Mouse (Mus musculus) stomach, embryonic 14.5 days (tissue): ENCODE results near the gene Gm6096. TPM values are rescaled to one million over a fixed set of nuclear protein-coding genes. Genes with fewer than 3 reads are reported as not detected.
A peak's percentile ranks its signal among the peaks of the same experiment; 100 is the strongest.

Experiments used
- ATAC-seq: fragments of 200-750 bp; cut with Nextera tagmentation; 2 replicates; pipeline ENCODE4 v1.8.0; 2017; ENCODE audit warnings: low read depth, moderate TSS enrichment; ENCODE audit not compliant: insufficient number of reproducible peaks, insufficient read depth, low FRiP score
- H3K27ac ChIP-seq: fragments of 300-500 bp; sonication (generic); 2 replicates; pipeline ENCODE4 v1.5.1; 2014; ENCODE audit warnings: mild to moderate bottlenecking, low read length, moderate library complexity, mixed read lengths
- H3K27me3 ChIP-seq: fragments of 300-500 bp; sonication (generic); 2 replicates; pipeline ENCODE4 v1.6.1; 2014; ENCODE audit warnings: low read length, control low read depth, mixed read lengths; ENCODE audit not compliant: control insufficient read depth, insufficient read depth
- H3K36me3 ChIP-seq: fragments of 300-500 bp; sonication (generic); 2 replicates; pipeline ENCODE4 v1.6.1; 2014; ENCODE audit warnings: mild to moderate bottlenecking, control low read depth, low read length, moderate library complexity, mixed read lengths; ENCODE audit not compliant: control insufficient read depth, insufficient read depth
- H3K4me1 ChIP-seq: fragments of 300-500 bp; sonication (generic); 2 replicates; pipeline ENCODE4 v1.6.1; 2014; ENCODE audit warnings: low read length, control low read depth, mixed read lengths; ENCODE audit not compliant: control insufficient read depth, insufficient read depth
- H3K4me2 ChIP-seq: fragments of 300-500 bp; sonication (generic); replicated peaks from 2 replicates; pipeline ENCODE4 v1.6.1; 2014; ENCODE audit warnings: low read depth, low read length, control low read depth
- H3K4me3 ChIP-seq: fragments of 300-500 bp; sonication (generic); 2 replicates; pipeline ENCODE4 v1.5.1; 2014; ENCODE audit warnings: low read depth, low read length, control low read depth
- H3K9ac ChIP-seq: fragments of 300-500 bp; sonication (generic); replicated peaks from 2 replicates; pipeline ENCODE4 v1.6.1; 2014; ENCODE audit warnings: low read depth, mild to moderate bottlenecking, control low read depth, low read length, moderate library complexity, mixed read lengths
- H3K9me3 ChIP-seq: fragments of 300-500 bp; sonication (generic); 2 replicates; pipeline ENCODE4 v1.6.1; 2016; ENCODE audit warnings: low read depth, low read length, control low read depth; ENCODE audit not compliant: control insufficient read depth
- WGBS: fragments of 180-500 bp; shearing (Covaris S2); extraction: QIAGEN DNeasy Blood & Tissue Kit; methylation state at CpG from one replicate; pipeline ENCODE4 v1.1.7; 2014; 5-methylcytosine and 5-hydroxymethylcytosine counted together
- polyA plus RNA-seq: library from polyadenylated mRNA; unstranded; fragments of >200 nt; fragmentation: Nextera tagmentation; extraction: Ambion mirVana; gene quantifications from 2 replicates; pipeline ENCODE4 v1.2.1, GENCODE M21; 2014

The Gm6096 gene
- polyA plus RNA-seq, 1 experiment from 2014 or later: 0.80 TPM

DNA sequence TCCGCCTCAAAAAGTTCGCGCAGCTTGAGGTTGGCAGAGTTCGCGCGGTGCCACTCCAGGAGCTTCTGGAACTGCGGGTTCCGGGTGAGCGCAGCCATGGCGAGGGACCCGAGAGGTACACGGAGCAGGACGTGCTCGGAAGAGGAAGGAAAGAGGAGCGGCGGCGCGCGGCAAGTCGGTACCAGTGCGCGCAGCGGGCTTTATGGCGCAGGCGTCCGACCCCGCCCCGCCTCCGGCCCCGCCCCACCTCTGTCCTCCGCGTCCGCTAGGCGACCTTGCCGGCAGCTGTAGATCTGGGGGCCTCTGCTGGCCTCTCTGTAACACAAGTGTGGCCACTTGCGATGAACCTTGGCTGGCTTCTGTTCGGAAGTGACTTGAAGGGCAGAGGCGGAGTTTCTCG is 20.7 kb upstream of the Gm6096 start, which contains the start of gene Gpi1:
Gene Gpi1, minus strand, starts transcription at position 221 of the 400 bp plus-strand sequence.
- WGBS: under 1% methylated on average over 35 of the region's 39 CpGs
- ATAC-seq: peak; percentile 78
- H3K27me3 ChIP-seq: no peaks in the 10 kb centered on the region

GRCm38 (mm10) chr7:34232785-34233725 is 17.8 kb upstream of the Gm6096 start:
- Histone ChIP-seq H3K9me3 (no peaks in the 10 kb centered on the region), H3K27me3 (no peaks in the 10 kb centered on the region), H3K36me3 (peaks cover 15% of the 10 kb centered on the region), H3K4me3 (peak overlapping the region; percentile 35), H3K4me1 (peaks cover 15% of the 10 kb centered on the region; the same call in 1 of the 2 replicates), H3K27ac (peak overlapping the region; percentile 92), H3K4me2 (peak overlapping the region; percentile 45), H3K9ac (peak overlapping the region; percentile 36)
- WGBS: 29% methylated on average over 7 of the region's 7 CpGs
- no peak for ATAC-seq

More for the DNA sequence above, 20.7 kb upstream of the Gm6096 start, which contains the start of gene Gpi1:
- H3K9me3 ChIP-seq: no peaks in the 10 kb centered on the region
- peak within 1 kb of the TSS; percentile 80 for H3K4me3 ChIP-seq
- peaks cover 18% of the 10 kb centered on the region; the same call in 1 of the 2 replicates for H3K4me1 ChIP-seq
- H3K27ac ChIP-seq: peak within 1 kb of the TSS; percentile 85
- peak within 1 kb of the TSS; percentile 75 for H3K4me2 ChIP-seq
- peaks cover 25% of the 10 kb centered on the region for H3K36me3 ChIP-seq
- peak within 1 kb of the TSS; percentile 72 for H3K9ac ChIP-seq

DNA sequence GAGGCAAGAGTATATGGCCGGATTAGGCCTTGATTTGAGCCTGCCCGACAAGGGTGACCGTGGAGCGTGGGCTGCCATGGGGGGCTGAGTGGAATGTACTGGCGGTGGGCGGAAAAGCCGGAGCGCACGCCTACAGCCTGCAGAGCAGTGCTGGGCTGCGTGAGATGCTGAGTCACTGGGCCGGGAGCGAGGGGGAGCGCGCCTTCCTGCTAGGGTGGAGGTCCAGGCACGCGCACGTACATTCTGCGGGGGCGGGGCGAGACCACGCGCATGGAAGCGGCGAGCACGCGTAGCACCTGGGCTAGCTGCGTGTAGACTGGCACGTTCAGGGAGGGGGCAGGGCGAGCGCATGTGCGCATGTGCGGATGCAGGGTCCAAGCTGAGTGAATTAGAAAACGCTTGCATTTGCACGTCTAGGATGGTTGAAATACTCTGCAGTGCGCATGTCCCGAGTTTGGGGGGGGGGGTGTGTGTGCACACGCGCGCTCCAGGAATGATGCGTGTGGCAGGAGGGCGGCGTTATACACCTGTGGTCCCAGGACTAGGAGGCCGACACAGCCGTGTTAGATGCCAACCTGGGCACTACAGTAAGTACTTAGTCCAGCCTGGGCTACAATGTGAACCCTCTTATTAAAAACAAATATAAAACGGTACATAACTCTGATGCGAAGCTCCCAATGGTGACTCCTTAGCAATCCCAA is 16.8 kb upstream of the Gm6096 start:
- H3K9ac ChIP-seq: peak overlapping the region; percentile 36
- H3K4me3 ChIP-seq: peak overlapping the region; percentile 35
- WGBS: under 1% methylated on average over 46 of the region's 46 CpGs
- H3K27ac ChIP-seq: peak overlapping the region; percentile 92
- H3K4me2 ChIP-seq: peak overlapping the region; percentile 45
- H3K27me3 ChIP-seq: no peaks in the 10 kb centered on the region
- no peaks in the 10 kb centered on the region for H3K9me3 ChIP-seq
- H3K4me1 ChIP-seq: peaks cover 9% of the 10 kb centered on the region; the same call in 1 of the 2 replicates
- peak; percentile 94 for ATAC-seq
- H3K36me3 ChIP-seq: peaks cover 25% of the 10 kb centered on the region

DNA sequence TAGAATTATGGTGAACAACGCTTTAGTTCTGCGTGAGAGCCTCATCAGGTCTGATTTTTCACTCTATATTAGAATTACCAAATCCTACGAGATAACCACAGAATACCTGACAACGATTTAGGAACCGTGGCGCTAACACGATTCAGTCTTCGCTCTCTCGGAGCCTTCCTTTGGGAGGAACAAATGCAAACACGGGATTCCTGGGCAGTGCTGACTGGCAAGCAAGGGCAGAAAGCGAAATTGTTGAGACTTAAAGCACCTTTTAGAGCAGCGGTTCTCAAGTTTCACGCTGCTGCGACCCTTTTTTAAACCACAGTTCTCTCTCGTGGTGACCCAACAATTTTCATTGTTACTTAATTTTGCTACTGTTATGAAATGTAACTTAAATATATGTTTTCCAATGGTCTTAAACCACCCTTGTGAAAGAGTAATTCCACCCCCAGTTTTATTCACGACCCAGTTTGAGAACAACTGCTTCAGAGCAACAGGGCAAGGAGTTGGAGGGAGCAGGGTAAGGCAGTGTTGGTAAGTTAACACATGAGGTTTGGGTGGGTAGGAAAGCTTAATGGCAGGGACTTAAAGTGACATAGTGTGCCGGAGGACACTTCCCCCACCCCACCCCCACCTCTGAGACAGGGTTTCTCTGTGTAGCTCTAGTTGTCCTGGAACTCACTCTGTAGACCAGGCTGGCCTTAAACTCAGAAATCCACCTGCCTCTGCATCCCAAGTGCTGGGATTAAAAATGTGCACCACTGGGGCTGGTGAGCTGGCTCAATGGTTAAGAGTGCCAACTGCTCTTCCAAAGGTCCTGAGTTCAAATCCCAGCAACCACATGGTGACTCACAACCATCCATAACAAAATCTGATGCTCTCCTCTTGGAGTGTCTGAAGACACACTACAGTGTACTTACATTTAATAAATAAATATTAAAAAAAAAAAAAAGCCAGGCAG is 16.0 kb upstream of the Gm6096 start:
- Histone ChIP-seq H3K4me1 (0 out of 2 replicates have a peak, but pooled peaks cover 5% of the 10 kb centered on the region), H3K27ac (peak overlapping the region; percentile 71), H3K4me3 (peak overlapping the region; percentile 35), H3K36me3 (peaks cover 32% of the 10 kb centered on the region), H3K9ac (peak overlapping the region; percentile 36), H3K4me2 (peak overlapping the region; percentile 45), H3K27me3 (no peaks in the 10 kb centered on the region), H3K9me3 (no peaks in the 10 kb centered on the region)
- no peak for ATAC-seq
- WGBS: 2% methylated on average over 17 of the region's 17 CpGs

DNA sequence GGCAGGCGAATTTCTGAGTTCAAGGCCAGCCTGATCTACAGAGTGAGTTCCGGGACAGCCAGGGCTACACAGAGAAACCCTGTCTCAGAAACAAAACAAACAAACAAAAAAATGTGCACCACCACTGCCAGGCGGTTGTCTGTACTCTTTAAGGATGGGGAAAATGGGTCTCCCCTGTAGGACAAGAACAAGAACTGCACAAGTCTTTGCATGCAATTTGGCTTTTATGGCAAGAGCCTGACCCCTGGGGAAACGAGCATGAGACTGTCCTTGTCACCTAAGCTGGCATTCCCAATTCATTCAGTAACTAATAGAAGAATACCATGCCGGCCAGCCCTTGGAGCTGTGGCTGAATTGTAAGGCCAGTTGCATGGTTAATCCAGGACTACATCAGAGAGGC is 15.2 kb upstream of the Gm6096 start:
- Histone ChIP-seq H3K4me3 (no peak overlapping the region), H3K4me2 (no peak overlapping the region), H3K27ac (no peak overlapping the region), H3K4me1 (0 out of 2 replicates have a peak, but pooled peaks cover 5% of the 10 kb centered on the region), H3K27me3 (no peaks in the 10 kb centered on the region), H3K36me3 (peaks cover 39% of the 10 kb centered on the region), H3K9me3 (no peaks in the 10 kb centered on the region), H3K9ac (no peak overlapping the region)
- WGBS: 89% methylated on average over 5 of the region's 5 CpGs
- no peak for ATAC-seq

GRCm38 (mm10) chr7:34238086-34238485 is 12.8 kb upstream of the Gm6096 start:
- H3K9me3 ChIP-seq: no peaks in the 10 kb centered on the region
- peaks cover 49% of the 10 kb centered on the region for H3K36me3 ChIP-seq
- H3K27me3 ChIP-seq: no peaks in the 10 kb centered on the region
- H3K27ac ChIP-seq: no peak overlapping the region
- ATAC-seq: no peak
- no peak overlapping the region for H3K4me3 ChIP-seq
- H3K4me1 ChIP-seq: 0 out of 2 replicates have a peak, but pooled peaks cover 5% of the 10 kb centered on the region
- no peak overlapping the region for H3K4me2 ChIP-seq
- 89% methylated on average over 5 of the region's 5 CpGs for WGBS
- no peak overlapping the region for H3K9ac ChIP-seq

DNA sequence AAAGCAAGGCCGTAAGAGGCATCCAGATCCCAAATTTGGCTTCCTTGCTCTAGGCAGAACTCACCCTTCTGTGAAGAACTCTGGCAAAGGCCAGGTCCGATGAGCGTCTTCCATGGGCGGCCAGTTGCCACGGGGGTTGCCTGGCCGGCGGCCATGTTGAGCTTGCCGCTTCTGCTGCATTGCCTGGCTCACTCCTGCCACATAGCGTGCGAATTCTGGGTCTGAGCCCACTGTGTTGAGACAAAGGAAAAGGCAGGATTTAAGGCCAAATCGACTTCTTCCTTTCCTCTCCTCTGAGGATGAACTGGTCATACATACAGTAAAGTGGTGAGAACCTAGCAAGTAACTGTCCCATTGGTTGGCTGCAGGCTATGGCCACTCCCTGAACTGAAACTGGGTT is 8.7 kb upstream of the Gm6096 start:
- H3K36me3 ChIP-seq: peaks cover 68% of the 10 kb centered on the region
- no peak overlapping the region for H3K4me2 ChIP-seq
- H3K4me3 ChIP-seq: no peak overlapping the region
- ATAC-seq: no peak
- no peaks in the 10 kb centered on the region for H3K27me3 ChIP-seq
- H3K27ac ChIP-seq: no peak overlapping the region
- WGBS: 93% methylated on average over 11 of the region's 11 CpGs
- no peaks in the 10 kb centered on the region for H3K4me1 ChIP-seq
- no peaks in the 10 kb centered on the region for H3K9me3 ChIP-seq
- no peak overlapping the region for H3K9ac ChIP-seq
